Mouse (Mus musculus): ENCODE measurements around the gene Gpr180. TPM values are rescaled to one million over a fixed set of nuclear protein-coding genes. Genes with fewer than 3 reads are reported as not detected.

The Gpr180 gene
- polyA plus RNA-seq, 2 experiments: 5.8 to 9.9 TPM

DNA sequence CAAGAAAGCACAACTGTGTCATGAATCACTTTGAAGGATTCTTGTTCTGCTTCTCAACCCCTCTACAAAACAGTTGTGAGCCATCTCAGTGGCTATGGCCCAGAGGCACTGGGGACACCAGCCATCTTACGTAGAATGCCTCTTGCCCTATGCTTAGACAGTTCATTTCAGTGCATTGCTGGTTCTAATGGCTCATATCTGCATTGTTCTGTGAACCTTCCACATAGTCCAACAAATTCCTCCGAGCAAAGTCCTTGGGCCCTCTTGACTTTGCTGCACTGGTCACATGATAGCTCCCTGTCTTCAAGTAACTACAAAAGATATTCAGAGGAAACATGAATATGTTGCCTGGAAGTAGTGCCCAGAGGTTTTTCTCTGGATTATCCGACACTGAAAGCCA lies 63.8 kb downstream of the Gpr180 start:
- TF ChIP-seq EP300 (IDR thresholded peaks at IDR 0.05; ENCODE audit: low read depth) (no peak), CTCF (IDR thresholded peaks at IDR 0.05; ENCODE audit: low read depth) (no peak)
- no peak overlapping the region for H3K4me3 ChIP-seq (ENCODE audit: insufficient read depth in 1 of 2, low read depth in 2 of 2, low read length in 2 of 2)
- no peaks in the 10 kb centered on the region for H3K36me3 ChIP-seq (replicated peaks; ENCODE audit: control insufficient read depth, insufficient read depth, low read depth)
- no peaks in the 10 kb centered on the region for H3K9me3 ChIP-seq (ENCODE audit: control insufficient read depth, low read length)
- ATAC-seq (ENCODE audit: insufficient read depth) (no peak), DNase-seq (ENCODE audit: low read depth in 3 of 3, low spot score in 3 of 3) (no peak)
- no peak overlapping the region for H3K27ac ChIP-seq
- no peaks in the 10 kb centered on the region for H3K27me3 ChIP-seq (ENCODE audit: control insufficient read depth, insufficient read depth, low read length)
- 69% methylated on average over 3 of the region's 3 CpGs for WGBS (ENCODE audit: insufficient replicate concordance)
- H3K4me1 ChIP-seq (replicated peaks; ENCODE audit: control insufficient read depth in 2 of 2, insufficient read depth in 2 of 2, low read length in 1 of 2): 0 out of 4 replicates have a peak, but pooled peaks cover 0 to 3% of the 10 kb centered on the region in 2 experiments
- no peak overlapping the region for H3K9ac ChIP-seq (replicated peaks)
- no peak overlapping the region for H3K4me2 ChIP-seq (ENCODE audit: low read depth)

DNA sequence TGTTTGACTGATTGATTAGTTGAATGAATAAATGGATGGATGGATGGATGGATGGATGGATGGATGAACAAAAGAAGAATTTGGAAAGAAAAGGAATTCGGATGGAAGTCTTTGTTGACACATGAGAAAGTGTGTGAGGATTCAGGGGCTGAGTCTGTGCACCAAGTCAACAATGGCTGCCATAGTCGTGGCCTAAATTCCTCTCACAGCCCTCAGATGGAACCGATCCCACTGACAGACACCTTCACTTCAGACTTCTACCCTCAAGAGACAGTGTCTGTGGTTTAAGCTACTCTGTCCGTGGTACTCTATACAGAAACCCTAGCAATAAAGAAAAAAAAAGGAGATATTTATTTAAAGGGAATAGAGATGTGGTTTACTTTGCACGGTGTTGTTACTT lies 65.0 kb downstream of the Gpr180 start:
- 63% methylated on average over 5 of the region's 5 CpGs for WGBS (ENCODE audit: insufficient replicate concordance)
- Histone ChIP-seq H3K27me3 (ENCODE audit: control insufficient read depth, insufficient read depth, low read length) (no peaks in the 10 kb centered on the region), H3K9ac (replicated peaks) (no peak overlapping the region), H3K4me2 (ENCODE audit: low read depth) (no peak overlapping the region), H3K27ac (no peak overlapping the region), H3K9me3 (ENCODE audit: control insufficient read depth, low read length) (no peaks in the 10 kb centered on the region), H3K36me3 (replicated peaks; ENCODE audit: control insufficient read depth, insufficient read depth, low read depth) (no peaks in the 10 kb centered on the region), H3K4me3 (ENCODE audit: insufficient read depth in 1 of 2, low read depth in 2 of 2, low read length in 2 of 2) (no peak overlapping the region), H3K4me1 (replicated peaks; ENCODE audit: control insufficient read depth in 2 of 2, insufficient read depth in 2 of 2, low read length in 1 of 2) (0 out of 4 replicates have a peak, but pooled peaks cover 0 to 3% of the 10 kb centered on the region in 2 experiments)
- DNase-seq (ENCODE audit: low read depth in 3 of 3, low spot score in 3 of 3) (no peak), ATAC-seq (ENCODE audit: insufficient read depth) (no peak)
- TF ChIP-seq CTCF (IDR thresholded peaks at IDR 0.05; ENCODE audit: low read depth) (no peak), EP300 (IDR thresholded peaks at IDR 0.05; ENCODE audit: low read depth) (no peak)

DNA sequence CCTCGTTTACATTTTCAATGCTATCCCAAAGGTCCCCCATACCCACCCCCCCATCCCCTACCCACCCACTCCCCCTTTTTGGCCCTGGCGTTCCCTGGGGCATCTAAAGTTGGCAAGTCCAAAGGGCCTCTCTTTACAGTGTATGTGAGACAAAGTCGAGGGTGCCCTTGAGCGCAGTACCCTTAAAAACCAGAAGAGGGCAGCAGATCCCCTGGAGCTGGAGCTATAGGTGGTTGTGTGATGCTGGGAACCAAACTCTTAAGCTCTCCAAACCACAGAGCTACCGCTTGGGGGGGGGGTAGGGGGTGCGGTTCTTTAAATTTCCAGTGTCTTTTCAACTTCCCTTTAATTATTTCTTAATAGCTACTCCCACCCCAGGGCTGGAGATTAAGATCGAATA lies 66.1 kb downstream of the Gpr180 start:
- no peak for ATAC-seq (ENCODE audit: insufficient read depth)
- H3K9me3 ChIP-seq (ENCODE audit: control insufficient read depth, low read length): no peaks in the 10 kb centered on the region
- TF ChIP-seq EP300 (IDR thresholded peaks at IDR 0.05; ENCODE audit: low read depth) (no peak), CTCF (IDR thresholded peaks at IDR 0.05; ENCODE audit: low read depth) (peak; percentile 73)
- H3K9ac ChIP-seq (replicated peaks): no peak overlapping the region
- H3K27me3 ChIP-seq (ENCODE audit: control insufficient read depth, insufficient read depth, low read length): no peaks in the 10 kb centered on the region
- no peak overlapping the region for H3K27ac ChIP-seq
- no peaks in the 10 kb centered on the region for H3K4me1 ChIP-seq (replicated peaks; ENCODE audit: control insufficient read depth in 2 of 2, insufficient read depth in 2 of 2, low read length in 1 of 2)
- 60% methylated on average over 7 of the region's 7 CpGs for WGBS (ENCODE audit: insufficient replicate concordance)
- H3K4me2 ChIP-seq (ENCODE audit: low read depth): no peak overlapping the region
- DNase-seq (ENCODE audit: low read depth in 3 of 3, low spot score in 3 of 3): no peak
- H3K36me3 ChIP-seq (replicated peaks; ENCODE audit: control insufficient read depth, insufficient read depth, low read depth): no peaks in the 10 kb centered on the region
- no peak overlapping the region for H3K4me3 ChIP-seq (ENCODE audit: insufficient read depth in 1 of 2, low read depth in 2 of 2, low read length in 2 of 2)

DNA sequence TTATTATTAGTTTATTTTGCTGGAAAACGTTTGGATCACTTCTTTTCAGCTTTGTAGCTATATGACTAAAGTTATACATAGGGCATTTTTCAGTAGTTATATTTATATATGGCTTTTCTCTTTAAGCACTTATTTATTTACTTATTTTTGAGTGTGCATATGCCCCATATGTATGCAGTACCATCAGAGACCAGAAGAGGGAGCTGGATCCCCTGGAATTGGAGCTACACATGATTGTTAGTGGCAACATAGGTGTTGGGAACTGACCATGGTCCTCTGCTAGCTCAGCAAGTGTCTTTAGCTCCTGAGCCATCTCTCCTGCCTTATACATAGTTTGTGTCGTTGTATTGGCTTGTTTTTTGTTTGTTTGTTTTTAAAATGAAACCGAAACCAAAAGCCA lies 70.4 kb downstream of the Gpr180 start:
- Histone ChIP-seq H3K36me3 (replicated peaks; ENCODE audit: control insufficient read depth, insufficient read depth, low read depth) (no peaks in the 10 kb centered on the region), H3K9ac (replicated peaks) (no peak overlapping the region), H3K4me1 (replicated peaks; ENCODE audit: control insufficient read depth in 2 of 2, insufficient read depth in 2 of 2, low read length in 1 of 2) (no peaks in the 10 kb centered on the region), H3K4me3 (ENCODE audit: insufficient read depth in 1 of 2, low read depth in 2 of 2, low read length in 2 of 2) (no peak overlapping the region), H3K27me3 (ENCODE audit: control insufficient read depth, insufficient read depth, low read length) (no peaks in the 10 kb centered on the region), H3K9me3 (ENCODE audit: control insufficient read depth, low read length) (no peaks in the 10 kb centered on the region), H3K4me2 (ENCODE audit: low read depth) (no peak overlapping the region), H3K27ac (no peak overlapping the region)
- DNase-seq (ENCODE audit: low read depth in 3 of 3, low spot score in 3 of 3) (no peak), ATAC-seq (ENCODE audit: insufficient read depth) (no peak)
- WGBS (ENCODE audit: insufficient replicate concordance): 68% methylated on average over 3 of the region's 3 CpGs
- peak; percentile 40 for TF ChIP-seq CTCF (IDR thresholded peaks at IDR 0.05; ENCODE audit: low read depth)
- TF ChIP-seq EP300 (IDR thresholded peaks at IDR 0.05; ENCODE audit: low read depth): no peak

DNA sequence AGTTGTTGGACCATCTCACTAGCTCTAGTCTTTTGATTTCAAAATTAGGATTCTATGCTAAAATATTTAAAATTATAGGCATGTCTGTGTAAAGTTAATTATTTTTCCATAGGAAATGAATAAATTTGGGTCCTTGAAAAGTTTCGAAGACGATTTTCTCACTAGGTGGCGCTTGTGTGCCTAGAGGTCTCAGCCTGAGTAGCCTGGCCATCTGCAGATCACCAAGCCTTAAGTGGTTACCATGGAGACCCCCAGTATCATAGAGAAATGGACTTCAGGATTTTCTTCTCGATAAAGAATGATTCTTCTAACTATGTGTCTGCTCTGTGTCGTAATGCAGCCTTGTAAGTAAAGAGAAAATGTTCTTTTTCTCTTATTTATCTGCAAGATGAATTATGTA lies 72.7 kb downstream of the Gpr180 start:
- Histone ChIP-seq H3K9ac (replicated peaks) (no peak overlapping the region), H3K36me3 (replicated peaks; ENCODE audit: control insufficient read depth, insufficient read depth, low read depth) (no peaks in the 10 kb centered on the region), H3K27me3 (ENCODE audit: control insufficient read depth, insufficient read depth, low read length) (no peaks in the 10 kb centered on the region), H3K4me3 (ENCODE audit: insufficient read depth in 1 of 2, low read depth in 2 of 2, low read length in 2 of 2) (no peak overlapping the region), H3K9me3 (ENCODE audit: control insufficient read depth, low read length) (no peaks in the 10 kb centered on the region), H3K4me1 (replicated peaks; ENCODE audit: control insufficient read depth in 2 of 2, insufficient read depth in 2 of 2, low read length in 1 of 2) (no peaks in the 10 kb centered on the region), H3K4me2 (ENCODE audit: low read depth) (no peak overlapping the region), H3K27ac (no peak overlapping the region)
- ATAC-seq (ENCODE audit: insufficient read depth) (no peak), DNase-seq (ENCODE audit: low read depth in 3 of 3, low spot score in 3 of 3) (no peak)
- WGBS (ENCODE audit: insufficient replicate concordance): 22% methylated on average over 5 of the region's 5 CpGs
- no peak for TF ChIP-seq EP300 (IDR thresholded peaks at IDR 0.05; ENCODE audit: low read depth)
- TF ChIP-seq CTCF (IDR thresholded peaks at IDR 0.05; ENCODE audit: low read depth): peak; percentile 31; the same call in 1 of the 2 replicates
